Mouse (Mus musculus) limb, embryonic 12.5 days (tissue): Measurements from ENCODE around the gene Gm17655. TPM values are rescaled to one million over a fixed set of nuclear protein-coding genes. Genes with fewer than 3 reads are reported as not detected.
"Not testable (repeated sequence)": the region's sequence is repeated elsewhere in the genome, so short reads cannot be mapped to it uniquely, and the experiment has no call there.

ENCODE experiments used
- ATAC-seq: fragments of 200-750 bp; cut with Nextera tagmentation; 2 replicates; pipeline ENCODE4 v1.8.0; 2017; ENCODE audit warnings: low read depth, moderate TSS enrichment; ENCODE audit not compliant: insufficient number of reproducible peaks, insufficient read depth, low FRiP score, low TSS enrichment
- H3K27ac ChIP-seq: fragments of 300-500 bp; sonication (generic); 2 replicates; pipeline ENCODE4 v1.5.1; 2016; ENCODE audit warnings: mild to moderate bottlenecking, moderate library complexity
- H3K27me3 ChIP-seq: fragments of 300-500 bp; sonication (generic); 2 replicates; pipeline ENCODE4 v1.6.1; 2016; ENCODE audit warnings: mild to moderate bottlenecking, moderate library complexity
- H3K36me3 ChIP-seq: fragments of 300-500 bp; sonication (generic); 2 replicates; pipeline ENCODE4 v1.6.1; 2016; ENCODE audit warnings: mild to moderate bottlenecking, moderate library complexity
- H3K4me1 ChIP-seq: fragments of 300-500 bp; sonication (generic); replicated peaks from 2 replicates; pipeline ENCODE4 v1.6.1; 2016
- H3K4me2 ChIP-seq: fragments of 300-500 bp; sonication (generic); 2 replicates; pipeline ENCODE4 v1.6.1; 2016; ENCODE audit warnings: mild to moderate bottlenecking, moderate library complexity
- H3K4me3 ChIP-seq: fragments of 300-500 bp; sonication (generic); replicated peaks from 2 replicates; pipeline ENCODE4 v1.5.1; 2016; ENCODE audit warnings: mild to moderate bottlenecking
- H3K9ac ChIP-seq: fragments of 300-500 bp; sonication (generic); replicated peaks from 2 replicates; pipeline ENCODE4 v1.6.1; 2016; ENCODE audit warnings: mild to moderate bottlenecking, moderate library complexity
- H3K9me3 ChIP-seq: fragments of 300-500 bp; sonication (generic); 2 replicates; pipeline ENCODE4 v1.6.1; 2016; ENCODE audit warnings: mild to moderate bottlenecking, moderate library complexity
- WGBS: fragments of 180-500 bp; shearing (Covaris S2); methylation state at CpG from one replicate; pipeline ENCODE4 v1.1.7; 2016; 5-methylcytosine and 5-hydroxymethylcytosine counted together
- polyA plus RNA-seq: library from polyadenylated mRNA; unstranded; fragments of >200 nt; fragmentation: Nextera tagmentation; extraction: Ambion mirVana; gene quantifications from 2 replicates; pipeline ENCODE4 v1.2.1, GENCODE M21; 2016

Gene Gm17655
- polyA plus RNA-seq, 1 experiment from 2014 or later = 6.0 TPM

GRCm38 (mm10) chr5:110082961-110083360, 10.6 kb upstream of the Gm17655 start:
- Histone ChIP-seq H3K4me3 (no peak overlapping the region), H3K9me3 (peaks cover 26% of the 10 kb centered on the region), H3K4me2 (no peak overlapping the region), H3K27me3 (no peaks in the 10 kb centered on the region), H3K36me3 (peaks cover 3% of the 10 kb centered on the region; the same call in 1 of the 2 replicates), H3K9ac (no peak overlapping the region), H3K27ac (no peak overlapping the region), H3K4me1 (no peaks in the 10 kb centered on the region)
- ATAC-seq = no peak
- 81% methylated on average over 4 of the region's 4 CpGs for WGBS

- H3K27ac ChIP-seq = no peak overlapping the region
- peak overlapping the region; percentile 59 for H3K4me3 ChIP-seq
- WGBS = under 1% methylated on average over 19 of the region's 19 CpGs
- ATAC-seq = peak; percentile 97
- peaks cover 18% of the 10 kb centered on the region; the same call in 1 of the 2 replicates for H3K9me3 ChIP-seq
- no peaks in the 10 kb centered on the region for H3K36me3 ChIP-seq
- no peaks in the 10 kb centered on the region for H3K27me3 ChIP-seq
- H3K4me1 ChIP-seq = no peaks in the 10 kb centered on the region
- peak overlapping the region; percentile 53 for H3K9ac ChIP-seq
- peak overlapping the region; percentile 58 for H3K4me2 ChIP-seq
Measured at GRCm38 (mm10) chr5:110057637-110058408, 14.5 kb downstream of the Gm17655 start.

- 61% methylated on average over 8 of the region's 8 CpGs for WGBS
- Histone ChIP-seq H3K4me3 (0 out of 2 replicates have a peak overlapping the region, but pooled peaks have one; percentile 12), H3K9me3 (peaks cover 13% of the 10 kb centered on the region; the same call in 1 of the 2 replicates), H3K4me2 (peak overlapping the region; percentile 19)
- ATAC-seq, H3K27me3 ChIP-seq, H3K36me3 ChIP-seq, H3K4me1 ChIP-seq, H3K9ac ChIP-seq, H3K27ac ChIP-seq: not testable (repeated sequence)
Measured at GRCm38 (mm10) chr5:110023694-110024427, 48.5 kb downstream of the Gm17655 start.

GRCm38 (mm10) chr5:110023273-110023672, 49.0 kb downstream of the Gm17655 start:
- Histone ChIP-seq H3K9ac (no peak overlapping the region), H3K27ac (no peak overlapping the region), H3K4me3 (0 out of 2 replicates have a peak overlapping the region, but pooled peaks have one; percentile 12)

GRCm38 (mm10) chr5:110015775-110016174, 56.5 kb downstream of the Gm17655 start:
- not testable (repeated sequence) for H3K36me3 ChIP-seq, H3K9ac ChIP-seq, H3K27me3 ChIP-seq, H3K4me3 ChIP-seq, H3K4me1 ChIP-seq, H3K27ac ChIP-seq, H3K4me2 ChIP-seq, ATAC-seq
- 91% methylated on average over 10 of the region's 10 CpGs for WGBS
- peaks cover 41% of the 10 kb centered on the region for H3K9me3 ChIP-seq

More at GRCm38 (mm10) chr5:110023273-110023672, 49.0 kb downstream of the Gm17655 start:
- peaks cover 19% of the 10 kb centered on the region; the same call in 1 of the 2 replicates for H3K9me3 ChIP-seq
- H3K4me2 ChIP-seq = peak overlapping the region; percentile 19
- 54% methylated on average over 9 of the region's 9 CpGs for WGBS
- no peaks in the 10 kb centered on the region for H3K27me3 ChIP-seq
- H3K36me3 ChIP-seq = no peaks in the 10 kb centered on the region
- ATAC-seq = no peak
- H3K4me1 ChIP-seq = no peaks in the 10 kb centered on the region

Other genes starting within 250 kb of the Gm17655 start
- 0.72 and 0.89 TPM in 2 replicates for gene Gm15446, start 149.1 kb downstream of the Gm17655 start, polyA plus RNA-seq
- gene Zfp932, start 76.0 kb downstream of the Gm17655 start, polyA plus RNA-seq = 26.0 and 27.8 TPM in 2 replicates
- gene Gm35315, start 21.9 kb upstream of the Gm17655 start, polyA plus RNA-seq = 1.1 and 1.7 TPM in 2 replicates
- gene Plcxd1, start 27.5 kb upstream of the Gm17655 start, polyA plus RNA-seq = 1.8 and 2.0 TPM in 2 replicates
- gene Gtpbp6, start 35.7 kb upstream of the Gm17655 start, polyA plus RNA-seq = 41.7 and 42.5 TPM in 2 replicates
- 5.0 and 5.1 TPM in 2 replicates for gene Zfp605, start 37.6 kb upstream of the Gm17655 start, polyA plus RNA-seq
- 32.4 and 34.2 TPM in 2 replicates for gene Chfr, start 63.3 kb upstream of the Gm17655 start, polyA plus RNA-seq
- 25.1 and 26.6 TPM in 2 replicates for gene Golga3, start 104.2 kb upstream of the Gm17655 start, polyA plus RNA-seq
- 41.3 and 43.2 TPM in 2 replicates for gene Ankle2, start 158.5 kb upstream of the Gm17655 start, polyA plus RNA-seq
- gene Pgam5, start 197.4 kb upstream of the Gm17655 start, polyA plus RNA-seq = 87.7 and 88.1 TPM in 2 replicates
- 9.7 and 11.0 TPM in 2 replicates for gene Pxmp2, start 213.7 kb upstream of the Gm17655 start, polyA plus RNA-seq
- gene Pole, start 213.8 kb upstream of the Gm17655 start, polyA plus RNA-seq = 45.2 and 47.7 TPM in 2 replicates